Mouse (Mus musculus) intestine, postnatal 0 days (tissue): ENCODE results near the gene Atg10. TPM values are rescaled to one million over a fixed set of nuclear protein-coding genes. Genes with fewer than 3 reads are reported as not detected.

Source experiments
- ATAC-seq: fragments of 200-750 bp; cut with Nextera tagmentation; 2 replicates; pipeline ENCODE4 v1.8.0; 2017; ENCODE audit warnings: mild to moderate bottlenecking, moderate TSS enrichment, moderate library complexity
- H3K27ac ChIP-seq: fragments of 300-500 bp; sonication (generic); 2 replicates; pipeline ENCODE4 v1.5.1; 2014; ENCODE audit warnings: mild to moderate bottlenecking, low read depth, low read length, moderate library complexity
- H3K27me3 ChIP-seq: fragments of 300-500 bp; sonication (generic); replicated peaks from 2 replicates; pipeline ENCODE4 v1.6.1; 2014; ENCODE audit warnings: low read length, mixed read lengths; ENCODE audit not compliant: control insufficient read depth, insufficient read depth
- H3K36me3 ChIP-seq: fragments of 300-500 bp; sonication (generic); 2 replicates; pipeline ENCODE4 v1.6.1; 2014; ENCODE audit warnings: mild to moderate bottlenecking, moderate library complexity; ENCODE audit not compliant: control insufficient read depth, insufficient read depth
- H3K4me1 ChIP-seq: fragments of 300-500 bp; sonication (generic); replicated peaks from 2 replicates; pipeline ENCODE4 v1.6.1; 2014; ENCODE audit warnings: antibody characterized with exemption, low read length, mixed read lengths; ENCODE audit not compliant: control insufficient read depth, insufficient read depth
- H3K4me2 ChIP-seq: fragments of 300-500 bp; sonication (generic); replicated peaks from 2 replicates; pipeline ENCODE4 v1.6.1; 2014; ENCODE audit warnings: low read depth, mild to moderate bottlenecking, moderate library complexity
- H3K4me3 ChIP-seq: fragments of 300-500 bp; sonication (generic); 2 replicates; pipeline ENCODE4 v1.5.1; 2014; ENCODE audit warnings: low read depth, low read length
- H3K9ac ChIP-seq: fragments of 300-500 bp; sonication (generic); 2 replicates; pipeline ENCODE4 v1.6.1; 2014; ENCODE audit warnings: mild to moderate bottlenecking, low read depth, low read length
- H3K9me3 ChIP-seq: fragments of 300-500 bp; sonication (generic); 2 replicates; pipeline ENCODE4 v1.6.1; 2016; ENCODE audit warnings: mixed run types; ENCODE audit not compliant: control insufficient read depth
- CTCF ChIP-seq: sonication (generic); IDR thresholded peaks from 2 replicates; pipeline ENCODE4 v1.5.1; 2016; ENCODE audit warnings: low read depth, mild to moderate bottlenecking, control low read depth, antibody characterized with exemption, moderate library complexity
- WGBS: fragments of 180-500 bp; shearing (Covaris S2); extraction: QIAGEN DNeasy Blood & Tissue Kit; methylation state at CpG from one replicate; pipeline ENCODE4 v1.1.7; 2014; 5-methylcytosine and 5-hydroxymethylcytosine counted together
- polyA plus RNA-seq: library from polyadenylated mRNA; unstranded; fragments of >200 nt; fragmentation: Nextera tagmentation; extraction: Ambion mirVana; gene quantifications from 2 replicates; pipeline ENCODE4 v1.2.1, GENCODE M21; 2015

Gene Atg10
- polyA plus RNA-seq, 1 experiment from 2014 or later, result 24.5 TPM

GRCm38 (mm10) chr13:91094196-91094595 lies 129.6 kb downstream of the Atg10 start:
- H3K4me2 ChIP-seq, result no peak overlapping the region
- peak overlapping the region; percentile 12; the same call in 1 of the 2 replicates for H3K27ac ChIP-seq
- no peak for ATAC-seq

GRCm38 (mm10) chr13:91093610-91094009 lies 130.2 kb downstream of the Atg10 start:
- 38% methylated on average over 1 of the region's 1 CpGs for WGBS
- Histone ChIP-seq H3K36me3 (no peaks in the 10 kb centered on the region), H3K27ac (no peak overlapping the region), H3K9ac (no peak overlapping the region), H3K4me1 (no peaks in the 10 kb centered on the region), H3K4me3 (no peak overlapping the region), H3K9me3 (no peaks in the 10 kb centered on the region), H3K4me2 (no peak overlapping the region), H3K27me3 (no peaks in the 10 kb centered on the region)
- ATAC-seq, result no peak
- TF ChIP-seq CTCF, result no peak

More at GRCm38 (mm10) chr13:91094196-91094595, 129.6 kb downstream of the Atg10 start:
- Histone ChIP-seq H3K4me1 (no peaks in the 10 kb centered on the region), H3K9me3 (no peaks in the 10 kb centered on the region), H3K9ac (peak overlapping the region; percentile 22; the same call in 1 of the 2 replicates), H3K4me3 (no peak overlapping the region), H3K27me3 (no peaks in the 10 kb centered on the region), H3K36me3 (no peaks in the 10 kb centered on the region)
- 0 out of 2 replicates have a peak, but pooled peaks have one; percentile 14 for TF ChIP-seq CTCF
- 42% methylated on average over 7 of the region's 7 CpGs for WGBS

- WGBS, result 21% methylated on average over 6 of the region's 6 CpGs
- ATAC-seq, result peak; percentile 47; the same call in 1 of the 2 replicates
- H3K27ac ChIP-seq, result no peak overlapping the region
- peak; percentile 82 for TF ChIP-seq CTCF
- H3K9me3 ChIP-seq, result no peaks in the 10 kb centered on the region
- no peak overlapping the region for H3K9ac ChIP-seq
- H3K36me3 ChIP-seq, result no peaks in the 10 kb centered on the region
- H3K4me3 ChIP-seq, result no peak overlapping the region
- H3K4me2 ChIP-seq, result no peak overlapping the region
- H3K27me3 ChIP-seq, result no peaks in the 10 kb centered on the region
- H3K4me1 ChIP-seq, result no peaks in the 10 kb centered on the region
These were observed 130.6 kb downstream of the Atg10 start for GRCm38 (mm10) chr13:91093162-91093561.

- Histone ChIP-seq H3K36me3 (no peaks in the 10 kb centered on the region), H3K4me2 (no peak overlapping the region), H3K4me1 (no peaks in the 10 kb centered on the region), H3K4me3 (no peak overlapping the region), H3K27me3 (no peaks in the 10 kb centered on the region), H3K9me3 (no peaks in the 10 kb centered on the region), H3K9ac (no peak overlapping the region), H3K27ac (no peak overlapping the region)
- WGBS, result 76% methylated on average over 2 of the region's 2 CpGs
- no peak for TF ChIP-seq CTCF
- ATAC-seq, result no peak
These were observed 132.0 kb downstream of the Atg10 start for GRCm38 (mm10) chr13:91091731-91092190.

GRCm38 (mm10) chr13:91090861-91091730 lies 132.7 kb downstream of the Atg10 start:
- H3K4me2 ChIP-seq, result no peak overlapping the region
- no peaks in the 10 kb centered on the region for H3K9me3 ChIP-seq
- H3K4me1 ChIP-seq, result no peaks in the 10 kb centered on the region
- TF ChIP-seq CTCF, result no peak
- no peak for ATAC-seq
- no peaks in the 10 kb centered on the region for H3K36me3 ChIP-seq
- no peak overlapping the region for H3K4me3 ChIP-seq
- 49% methylated on average over 4 of the region's 4 CpGs for WGBS
- H3K9ac ChIP-seq, result no peak overlapping the region
- H3K27me3 ChIP-seq, result no peaks in the 10 kb centered on the region
- H3K27ac ChIP-seq, result no peak overlapping the region

DNA sequence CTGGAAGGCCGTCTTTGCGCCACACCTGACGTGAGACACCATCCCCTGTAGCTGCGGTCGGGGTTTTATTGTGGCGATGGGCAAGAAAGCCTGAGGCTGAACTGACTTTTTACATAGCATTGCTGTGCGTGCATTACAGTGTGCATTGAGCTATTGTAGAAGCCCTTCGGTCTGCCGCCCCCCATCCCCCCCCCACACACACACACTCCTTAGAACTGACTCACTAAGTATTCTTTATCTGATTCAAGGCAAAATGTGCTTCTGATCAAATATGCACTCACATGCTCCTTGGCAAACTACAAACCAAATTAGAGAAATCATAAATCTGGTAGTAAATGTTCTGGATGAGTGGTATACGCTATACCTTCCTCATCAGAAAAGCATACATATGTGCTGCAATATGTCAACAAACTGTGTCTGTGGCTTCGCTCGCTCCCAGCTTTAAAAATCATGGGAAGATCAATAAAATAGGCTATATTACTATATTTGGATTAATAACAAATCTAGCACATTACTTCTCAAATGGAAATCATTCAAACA lies 137.3 kb downstream of the Atg10 start:
- no peaks in the 10 kb centered on the region for H3K4me1 ChIP-seq
- no peak overlapping the region for H3K4me3 ChIP-seq
- WGBS, result 93% methylated on average over 12 of the region's 12 CpGs
- H3K9ac ChIP-seq, result no peak overlapping the region
- ATAC-seq, result no peak
- no peaks in the 10 kb centered on the region for H3K9me3 ChIP-seq
- H3K27me3 ChIP-seq, result no peaks in the 10 kb centered on the region
- no peak for TF ChIP-seq CTCF
- no peak overlapping the region for H3K27ac ChIP-seq
- H3K4me2 ChIP-seq, result no peak overlapping the region
- H3K36me3 ChIP-seq, result no peaks in the 10 kb centered on the region
